Mouse (Mus musculus) kidney, postnatal 36 days (tissue): ENCODE measurements around the gene Nrn1l.

ENCODE experiments used
- DNase-seq, 2 experiments: peaks; one replicate each; pipeline ENCODE4 v3.0.0; 2021 to 2022; ENCODE audit warnings: mixed read lengths in 2 of 2

Gene Nrn1l

GRCm38 (mm10) chr8:105893339-105893738 lies at the start of gene Nrn1l:
TSS of gene Nrn1l (plus strand) at chr8:105893567.
- DNase-seq: peak; percentile 77 to 86

DNA sequence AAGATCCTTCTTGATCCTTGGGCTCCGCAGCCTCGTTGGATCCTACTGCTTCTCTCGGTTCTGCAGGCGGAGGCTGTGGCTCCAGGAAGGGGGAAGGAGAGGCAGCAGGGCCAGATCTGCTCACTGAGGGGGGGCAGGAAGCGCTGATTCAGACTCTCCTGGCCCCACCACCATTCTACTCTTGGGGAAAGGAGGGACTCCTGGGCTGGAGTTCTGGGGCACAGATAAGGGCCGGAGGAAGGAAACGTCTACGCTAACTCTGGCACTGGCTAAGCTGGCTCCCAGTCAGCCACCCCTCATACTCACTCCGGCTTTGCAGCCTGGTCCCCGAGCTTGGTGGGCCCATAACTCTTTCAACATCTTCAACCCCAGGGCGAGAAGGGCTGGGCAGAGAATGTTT lies 46.7 kb upstream of the Nrn1l start:
- DNase-seq: no peak

GRCm38 (mm10) chr8:105850014-105850413 lies 43.4 kb upstream of the Nrn1l start:
- DNase-seq: no peak

DNA sequence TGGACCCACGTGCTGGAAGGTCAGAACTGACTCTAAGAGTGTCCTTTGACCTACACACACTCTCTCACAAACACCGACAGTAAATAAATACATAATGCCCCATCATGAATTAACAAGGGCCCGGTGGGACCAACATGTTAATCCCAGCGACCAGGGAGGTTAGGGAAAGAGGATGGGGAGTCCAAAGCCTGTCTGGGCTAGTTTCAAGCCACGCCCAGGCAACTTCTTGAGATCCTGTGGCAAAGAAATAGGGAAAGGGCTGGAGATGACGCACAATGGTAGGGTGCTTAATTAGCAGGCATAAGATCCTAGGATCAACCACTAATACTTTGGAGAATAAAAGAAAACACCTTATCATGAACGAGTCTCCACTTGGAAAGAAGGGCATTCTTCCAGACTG lies 42.8 kb upstream of the Nrn1l start:
- no peak for DNase-seq

GRCm38 (mm10) chr8:105851651-105852143 lies 41.7 kb upstream of the Nrn1l start:
- peak; percentile 92 to 94 for DNase-seq

GRCm38 (mm10) chr8:105852146-105852729 lies 41.1 kb upstream of the Nrn1l start:
- no peak for DNase-seq

GRCm38 (mm10) chr8:105853178-105853577 lies 40.2 kb upstream of the Nrn1l start, which contains the start of gene Cenpt:
TSS of gene Cenpt (minus strand) at chr8:105853278.
- no peak for DNase-seq

DNA sequence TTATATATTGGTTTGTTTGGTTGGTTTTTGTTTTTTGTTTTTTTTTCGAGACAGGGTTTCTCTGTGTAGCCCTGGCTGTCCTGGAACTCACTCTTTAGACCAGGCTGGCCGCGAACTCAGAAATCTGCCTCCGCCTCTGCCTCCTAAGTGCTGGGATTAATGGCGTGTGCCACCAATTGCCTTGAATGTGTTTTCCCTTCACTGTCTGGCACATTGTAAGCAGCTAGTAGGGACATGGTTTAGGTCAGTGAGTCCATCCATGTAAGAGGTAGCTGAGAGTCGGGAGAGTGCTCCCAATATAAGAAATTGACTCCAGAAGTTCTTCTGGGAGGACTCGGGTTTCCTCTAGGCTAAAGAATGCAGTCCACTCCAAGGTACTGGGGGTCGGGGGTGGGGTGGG lies 39.1 kb upstream of the Nrn1l start:
- no peak for DNase-seq

DNA sequence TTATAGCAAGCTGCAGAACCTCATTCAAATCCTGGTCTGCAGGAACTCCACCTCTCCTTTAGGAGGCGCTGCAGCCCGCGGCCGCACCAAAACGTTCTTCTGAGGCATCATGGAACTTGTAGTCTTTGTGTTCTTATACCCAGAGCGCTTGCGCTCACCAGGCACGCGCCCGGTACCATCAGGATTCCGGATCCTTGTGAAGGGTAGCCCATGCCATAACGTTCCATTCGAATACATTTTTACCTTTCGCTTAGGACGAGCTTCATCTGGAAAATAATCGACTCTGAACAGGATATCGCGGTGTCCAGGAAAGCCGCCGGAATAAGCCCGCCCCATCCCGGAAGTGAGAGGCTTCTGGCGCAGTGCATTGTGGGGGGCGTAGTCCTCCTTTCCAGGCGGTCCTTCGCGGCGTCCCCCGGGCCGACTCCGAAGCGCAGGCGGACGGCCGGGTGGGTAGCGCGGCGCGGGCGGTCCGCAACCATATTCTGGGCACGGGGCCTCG lies 38.6 kb upstream of the Nrn1l start, which contains the start of gene Thap11:
TSS of gene Thap11 (plus strand) at position 418 of the 502 bp plus-strand sequence.
- DNase-seq: peak; percentile 93 to 96

DNA sequence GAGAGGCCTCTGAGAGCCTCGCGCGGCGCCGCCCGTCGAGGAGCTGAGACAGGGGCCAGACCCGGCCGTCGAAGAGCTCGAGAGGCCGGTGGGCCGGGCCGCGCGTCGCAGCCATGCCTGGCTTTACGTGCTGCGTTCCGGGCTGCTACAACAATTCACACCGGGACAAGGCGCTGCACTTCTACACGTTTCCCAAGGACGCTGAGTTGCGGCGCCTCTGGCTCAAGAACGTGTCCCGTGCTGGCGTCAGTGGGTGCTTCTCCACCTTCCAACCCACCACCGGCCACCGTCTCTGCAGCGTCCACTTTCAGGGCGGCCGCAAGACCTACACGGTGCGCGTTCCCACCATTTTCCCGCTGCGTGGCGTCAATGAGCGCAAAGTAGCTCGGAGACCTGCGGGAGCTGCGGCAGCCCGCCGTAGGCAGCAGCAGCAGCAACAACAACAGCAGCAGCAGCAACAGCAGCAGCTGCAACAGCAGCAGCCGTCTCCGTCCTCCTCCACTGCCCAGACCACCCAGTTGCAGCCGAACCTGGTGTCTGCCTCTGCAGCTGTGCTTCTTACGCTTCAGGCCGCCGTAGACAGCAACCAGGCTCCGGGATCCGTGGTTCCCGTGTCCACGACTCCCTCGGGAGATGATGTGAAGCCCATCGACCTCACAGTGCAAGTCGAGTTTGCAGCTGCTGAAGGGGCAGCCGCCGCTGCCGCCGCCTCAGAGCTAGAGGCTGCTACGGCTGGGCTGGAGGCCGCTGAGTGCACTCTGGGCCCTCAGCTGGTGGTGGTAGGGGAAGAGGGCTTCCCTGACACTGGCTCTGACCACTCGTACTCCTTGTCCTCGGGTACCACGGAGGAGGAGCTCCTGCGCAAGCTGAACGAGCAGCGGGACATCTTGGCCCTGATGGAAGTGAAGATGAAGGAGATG lies 37.9 kb upstream of the Nrn1l start:
- DNase-seq: peak; percentile 38 to 71

- DNase-seq: no peak
These were observed 37.1 kb upstream of the Nrn1l start for GRCm38 (mm10) chr8:105856168-105856835.

GRCm38 (mm10) chr8:105858495-105858894 lies 34.9 kb upstream of the Nrn1l start:
- no peak for DNase-seq

DNA sequence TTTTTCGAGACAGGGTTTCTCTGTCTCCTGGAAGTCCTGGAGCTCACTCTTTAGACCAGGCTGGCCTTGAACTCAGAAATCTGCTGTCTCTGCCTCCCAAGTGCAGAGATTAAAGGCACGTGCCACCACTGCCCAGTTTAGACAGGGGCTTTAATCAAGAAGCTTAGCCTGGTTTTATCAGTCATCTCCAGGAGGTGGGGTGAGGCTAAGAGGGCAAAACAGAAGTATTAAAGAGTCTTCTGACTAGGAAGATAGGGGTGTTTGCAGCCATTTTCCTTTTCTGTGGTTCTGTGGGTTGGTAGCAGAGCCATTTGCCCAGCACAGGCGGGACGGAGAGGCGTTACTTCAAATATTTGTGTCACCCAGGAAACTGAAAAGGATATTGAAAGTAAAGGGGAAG lies 34.1 kb upstream of the Nrn1l start:
- no peak for DNase-seq

DNA sequence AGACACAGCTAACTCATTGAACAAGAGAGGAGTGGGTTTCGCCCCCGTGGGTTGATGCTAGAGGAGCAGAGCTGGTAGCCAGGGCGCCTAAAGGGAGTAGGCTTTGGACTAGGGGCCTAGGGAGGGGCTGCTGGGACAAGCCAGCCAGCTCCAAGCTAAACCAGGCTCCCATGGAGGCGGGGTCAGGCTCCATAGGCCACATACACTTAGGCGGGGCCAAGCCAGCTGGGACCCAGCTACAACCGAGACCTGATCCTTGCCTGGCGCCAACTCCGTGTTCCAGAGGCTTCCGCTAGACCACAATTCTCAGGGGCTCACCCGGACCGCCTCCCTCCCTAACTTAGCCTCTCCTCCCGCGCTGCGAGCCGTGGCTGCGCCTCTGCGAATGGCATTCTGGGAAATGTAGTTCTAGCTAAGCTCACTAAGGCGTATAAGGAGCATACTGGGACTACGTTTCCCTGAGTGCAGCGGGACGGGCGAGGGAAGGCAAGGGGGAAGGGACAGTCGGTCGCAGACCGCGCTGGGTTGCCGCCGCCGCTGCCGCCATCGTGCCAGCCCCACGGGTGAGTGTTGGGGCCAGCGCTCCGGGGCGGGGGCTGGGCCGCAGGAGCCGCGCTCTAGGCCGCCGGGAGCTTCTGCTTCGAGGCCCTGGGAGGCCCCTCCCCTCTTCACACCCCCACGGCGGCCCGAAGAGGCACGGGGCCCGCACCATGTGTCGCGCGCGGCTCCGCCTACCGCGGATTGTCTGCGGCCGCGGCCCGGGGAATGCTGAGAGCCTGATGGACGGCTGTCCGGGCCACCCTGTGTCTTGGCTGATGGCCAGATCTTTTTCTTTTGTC lies 33.0 kb upstream of the Nrn1l start, which contains the start of gene Nutf2:
TSS of gene Nutf2 (plus strand) at position 438 of the 839 bp plus-strand sequence.
- peak; percentile 94 to 99 for DNase-seq

- DNase-seq: peak in 1 of 2 experiments; percentile 46
These were observed 31.4 kb upstream of the Nrn1l start for GRCm38 (mm10) chr8:105861951-105862350.

DNA sequence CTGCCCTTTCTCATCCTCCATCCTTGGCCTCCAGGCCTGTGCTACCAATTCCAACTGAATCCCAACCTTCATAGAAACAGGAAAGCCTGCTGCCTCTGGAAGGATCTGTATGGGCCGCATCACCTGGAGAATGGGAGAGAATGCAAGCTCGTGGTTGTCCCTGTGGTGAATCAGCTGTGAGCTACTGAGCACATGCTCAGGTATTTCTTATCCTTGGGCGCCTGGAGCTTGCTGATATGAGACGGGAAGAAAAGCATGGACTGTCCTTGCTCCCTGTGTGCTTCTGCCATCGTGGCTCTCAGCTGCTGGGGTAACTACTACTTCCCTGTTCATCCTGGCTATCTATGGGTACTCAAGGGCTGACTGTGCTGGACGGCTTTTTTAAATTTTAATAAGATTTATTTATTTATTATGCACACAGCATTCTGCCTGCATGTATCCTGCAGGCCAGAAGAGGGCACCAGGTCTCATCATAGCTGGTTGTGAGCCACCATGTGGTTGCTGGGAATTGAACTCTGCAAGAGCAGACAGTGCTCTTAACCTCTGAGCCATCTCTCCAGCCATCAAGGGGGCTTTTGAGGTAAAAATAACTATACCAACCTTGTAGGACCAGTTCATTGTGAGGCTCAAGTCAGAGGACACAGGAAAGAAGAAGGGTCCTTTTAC lies 26.9 kb upstream of the Nrn1l start:
- DNase-seq: peak in 1 of 2 experiments; percentile 27

GRCm38 (mm10) chr8:105874301-105874700 lies 19.1 kb upstream of the Nrn1l start:
- peak in 1 of 2 experiments; percentile 30 for DNase-seq

DNA sequence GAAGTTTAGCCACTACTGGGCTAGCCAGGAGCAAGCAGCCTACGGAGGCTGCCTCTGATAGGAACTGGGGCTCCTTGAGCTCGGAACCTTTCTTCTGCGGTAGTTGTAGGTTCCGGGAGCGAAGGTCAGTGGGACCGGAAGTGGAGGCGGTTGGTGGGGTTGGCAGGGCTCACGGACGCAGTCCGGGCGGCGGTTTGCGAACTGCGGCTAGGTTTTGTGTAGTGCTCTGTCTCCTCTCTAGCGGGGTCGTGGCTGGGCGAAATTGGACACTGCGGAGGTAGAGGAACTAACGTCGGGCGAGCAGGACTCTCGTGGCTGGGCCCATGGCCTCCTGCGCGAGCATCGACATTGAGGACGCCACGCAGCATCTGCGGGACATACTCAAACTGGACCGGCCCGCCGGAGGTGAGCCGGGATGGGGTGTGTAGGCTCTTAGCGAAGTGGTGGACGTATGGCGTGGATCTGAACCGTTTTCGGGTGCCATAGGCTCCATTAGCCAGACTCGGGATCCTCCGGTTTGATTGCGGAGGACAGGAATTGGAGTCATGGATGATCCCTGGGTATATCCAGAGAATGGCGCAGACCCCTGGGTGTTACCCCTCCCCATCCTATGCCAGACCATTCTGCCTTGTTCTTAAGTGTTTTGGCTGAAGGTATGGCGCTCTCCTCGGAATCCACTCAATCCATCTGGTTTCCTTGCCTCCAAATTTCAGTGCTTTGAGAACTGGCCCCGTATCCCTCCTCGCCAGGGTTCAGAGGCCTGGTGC lies 12.4 kb upstream of the Nrn1l start, which contains the start of gene Edc4:
TSS of gene Edc4 (plus strand) at position 128 of the 767 bp plus-strand sequence.
- DNase-seq: peak; percentile 82 to 89

GRCm38 (mm10) chr8:105889756-105890465 lies 3.5 kb upstream of the Nrn1l start:
- no peak for DNase-seq

DNA sequence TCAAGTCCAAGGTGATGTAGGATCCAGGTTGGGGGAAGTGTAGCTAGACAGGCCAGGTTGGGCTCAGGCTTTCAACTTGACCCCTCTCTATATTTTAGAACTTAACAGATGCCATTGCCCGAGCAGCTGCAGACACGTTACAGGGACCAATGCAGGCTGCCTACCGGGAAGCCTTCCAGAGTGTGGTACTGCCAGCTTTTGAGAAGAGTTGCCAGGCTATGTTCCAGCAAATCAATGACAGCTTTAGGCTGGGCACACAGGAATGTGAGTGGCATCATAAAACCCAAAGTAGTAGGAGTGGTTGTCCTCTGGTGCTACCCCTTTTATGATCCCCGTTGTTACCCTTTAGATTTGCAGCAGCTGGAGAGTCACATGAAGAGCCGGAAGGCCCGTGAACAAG lies 2.5 kb upstream of the Nrn1l start:
- DNase-seq: no peak
